Mouse (Mus musculus): ENCODE measurements around the gene Gtpbp2. TPM values are rescaled to one million over a fixed set of nuclear protein-coding genes. Genes with fewer than 3 reads are reported as not detected.

The Gtpbp2 gene
- polyA plus RNA-seq (2017; shearing (Covaris generic)) = 10 to 100 TPM; 56.9 to 90.1 TPM

GRCm38 (mm10) chr17:46160686-46161085 is at the start of gene Gtpbp2:
TSS of gene Gtpbp2 (plus strand) at chr17:46161032.
- ATAC-seq = peak; percentile 88

- no peak for ATAC-seq
Observed at GRCm38 (mm10) chr17:46115489-46115888, 45.3 kb upstream of the Gtpbp2 start.

- ATAC-seq = no peak
Observed at GRCm38 (mm10) chr17:46116138-46116537, 44.7 kb upstream of the Gtpbp2 start.

- ATAC-seq = no peak
Observed at GRCm38 (mm10) chr17:46116881-46117280, 44.0 kb upstream of the Gtpbp2 start.

- ATAC-seq = no peak
Observed at GRCm38 (mm10) chr17:46117623-46118422, 43.0 kb upstream of the Gtpbp2 start.

- ATAC-seq = no peak
Observed at GRCm38 (mm10) chr17:46118423-46118850, 42.4 kb upstream of the Gtpbp2 start.

GRCm38 (mm10) chr17:46119641-46120040 is 41.2 kb upstream of the Gtpbp2 start:
- ATAC-seq = no peak

GRCm38 (mm10) chr17:46122791-46123190 is 38.0 kb upstream of the Gtpbp2 start:
- no peak for ATAC-seq

- no peak for ATAC-seq
Observed at GRCm38 (mm10) chr17:46123285-46123684, 37.5 kb upstream of the Gtpbp2 start.

- no peak for ATAC-seq
Observed at GRCm38 (mm10) chr17:46123953-46124700, 36.7 kb upstream of the Gtpbp2 start.

- no peak for ATAC-seq
Observed at GRCm38 (mm10) chr17:46126608-46127007, 34.2 kb upstream of the Gtpbp2 start.

GRCm38 (mm10) chr17:46127814-46128493 is 32.9 kb upstream of the Gtpbp2 start:
- no peak for ATAC-seq

- ATAC-seq = no peak
Observed at GRCm38 (mm10) chr17:46129741-46130498, 30.9 kb upstream of the Gtpbp2 start.

GRCm38 (mm10) chr17:46132058-46132718 is 28.6 kb upstream of the Gtpbp2 start:
- peak; percentile 71 for ATAC-seq

GRCm38 (mm10) chr17:46132862-46133261 is 28.0 kb upstream of the Gtpbp2 start:
- ATAC-seq = no peak

- ATAC-seq = no peak
Observed at GRCm38 (mm10) chr17:46138563-46139236, 22.1 kb upstream of the Gtpbp2 start.

GRCm38 (mm10) chr17:46139872-46140271 is 21.0 kb upstream of the Gtpbp2 start:
- ATAC-seq = no peak

- ATAC-seq = peak; percentile 99
Observed at GRCm38 (mm10) chr17:46143578-46144423, 17.0 kb upstream of the Gtpbp2 start, which contains the start of gene Rsph9. TSS of gene Rsph9 (minus strand) at chr17:46144216.

GRCm38 (mm10) chr17:46152847-46153782 is 7.7 kb upstream of the Gtpbp2 start, which contains the start of gene Mad2l1bp:
TSS of gene Mad2l1bp (minus strand) at chr17:46153553.
- ATAC-seq = peak; percentile 98
